Mouse (Mus musculus): ENCODE results near the gene Pfkl. TPM values are rescaled to one million over a fixed set of nuclear protein-coding genes. Genes with fewer than 3 reads are reported as not detected.

Gene Pfkl
- total and polyA plus RNA-seq, 3 experiments = 84.8 to 267 TPM; not detected in 1

DNA sequence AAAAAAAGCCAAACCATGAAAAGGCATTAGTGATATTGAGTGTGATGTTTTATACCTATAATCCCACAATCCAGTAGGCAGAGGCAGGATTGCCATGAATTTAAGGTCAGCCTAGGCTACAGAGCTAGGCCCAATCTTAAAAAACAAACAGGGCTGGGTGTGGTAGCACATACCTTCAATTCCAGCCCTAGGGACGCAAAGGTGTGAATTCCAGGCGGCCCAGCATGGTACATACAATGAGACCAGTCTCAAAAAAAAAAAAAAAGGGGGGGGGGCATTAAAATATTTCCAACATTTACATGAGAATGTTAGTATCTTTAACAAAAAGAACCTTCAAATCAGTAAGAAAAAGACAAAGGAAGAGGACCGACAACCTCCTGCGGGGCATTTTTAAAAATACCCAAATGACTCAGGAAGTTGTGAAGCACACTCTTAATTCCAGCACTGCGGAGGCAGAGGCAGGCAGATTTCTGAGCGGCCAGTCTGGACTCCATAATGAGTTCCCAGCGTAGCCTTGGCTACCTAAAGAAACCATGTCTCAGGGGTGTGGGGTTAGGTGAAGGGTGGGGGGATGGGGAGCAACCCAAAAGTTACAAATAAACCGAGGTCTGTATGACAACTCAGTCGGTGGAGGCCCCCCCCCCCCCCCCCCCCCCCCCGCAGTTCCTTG lies 38.3 kb upstream of the Pfkl start (continued):
- no peak for TF ChIP-seq TCF12 (IDR thresholded peaks at IDR 0.05; ENCODE audit: low read depth, low read length)
- no peak for TF ChIP-seq ZC3H11A (IDR thresholded peaks at IDR 0.05; ENCODE audit: low read depth, low read length)

DNA sequence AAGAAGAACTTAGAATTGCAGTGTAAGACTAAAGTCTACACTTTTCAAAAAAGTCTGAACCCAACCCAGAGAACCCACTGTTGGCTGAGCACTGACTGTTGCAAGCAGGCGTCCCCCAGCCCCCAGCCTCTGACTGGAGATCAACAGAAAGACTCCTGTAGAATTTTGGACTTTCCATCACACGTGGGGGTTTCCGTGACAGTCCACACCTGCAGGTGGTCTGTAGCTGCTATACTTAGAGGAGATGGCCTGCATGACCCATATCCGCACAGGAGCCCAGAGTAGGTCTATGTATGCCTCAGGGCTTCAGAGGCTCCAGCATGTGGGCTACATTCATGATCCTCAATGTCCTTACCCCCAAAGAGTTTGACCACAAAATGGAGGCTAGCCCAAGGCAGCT lies 36.5 kb upstream of the Pfkl start:
- peaks cover 0 to 10% of the 10 kb centered on the region in 2 experiments for H3K27me3 ChIP-seq (ENCODE audit: control insufficient read depth in 1 of 2, insufficient read depth in 2 of 2, low read length in 2 of 2)
- H3K36me3 ChIP-seq (ENCODE audit: control insufficient read depth in 1 of 2, insufficient read depth in 2 of 2, low read length in 2 of 2) = no peaks in the 10 kb centered on the region
- no peak for DNase-seq (ENCODE audit: low read depth, low spot score)
- no peaks in the 10 kb centered on the region for H3K79me2 ChIP-seq (ENCODE audit: control insufficient read depth, insufficient read depth, low read length, poor library complexity)
- no peaks in the 10 kb centered on the region for H3K4me1 ChIP-seq (ENCODE audit: control insufficient read depth in 1 of 2, insufficient read depth in 2 of 2, low read length in 2 of 2)
- H3K27ac ChIP-seq (ENCODE audit: control insufficient read depth, low read depth, low read length) = no peak overlapping the region
- TF ChIP-seq CHD2 (IDR thresholded peaks at IDR 0.05; ENCODE audit: low read length) (no peak), MAZ (IDR thresholded peaks at IDR 0.05; ENCODE audit: low read depth, low read length) (no peak), SMC3 (IDR thresholded peaks at IDR 0.05; ENCODE audit: low read depth, low read length) (no peak), EP300 (IDR thresholded peaks at IDR 0.05; ENCODE audit: low read depth in 1 of 2, low read length in 2 of 2) (no peak), BHLHE40 (IDR thresholded peaks at IDR 0.05; ENCODE audit: borderline replicate concordance, low read depth, low read length) (no peak), TBP (IDR thresholded peaks at IDR 0.05; ENCODE audit: low read depth, low read length) (no peak), MYC (IDR thresholded peaks at IDR 0.05; ENCODE audit: low read depth, low read length) (no peak), USF2 (IDR thresholded peaks at IDR 0.05; ENCODE audit: borderline replicate concordance in 1 of 2, insufficient read depth in 1 of 2, low read depth in 1 of 2, low read length in 2 of 2) (no peak), CHD1 (IDR thresholded peaks at IDR 0.05; ENCODE audit: low read depth, low read length) (no peak), USF1 (IDR thresholded peaks at IDR 0.05; ENCODE audit: low read depth, low read length) (no peak), UBTF (IDR thresholded peaks at IDR 0.05; ENCODE audit: borderline replicate concordance, insufficient read depth, low read depth, low read length) (no peak), HCFC1 (IDR thresholded peaks at IDR 0.05; ENCODE audit: low read depth, low read length) (no peak), POLR2AphosphoS5 (IDR thresholded peaks at IDR 0.05; ENCODE audit: borderline replicate concordance, low read depth, low read length) (no peak), ZMIZ1 (IDR thresholded peaks at IDR 0.05; ENCODE audit: low read depth, low read length) (no peak), TCF12 (IDR thresholded peaks at IDR 0.05; ENCODE audit: low read depth, low read length) (no peak), ETS1 (IDR thresholded peaks at IDR 0.05; ENCODE audit: low read depth, low read length) (no peak)
- H3K4me3 ChIP-seq (ENCODE audit: control insufficient read depth in 1 of 2, insufficient read depth in 1 of 2, low read depth in 2 of 2, low read length in 2 of 2) = no peak overlapping the region
- no peak overlapping the region for H3K9ac ChIP-seq (ENCODE audit: control insufficient read depth, low read depth, low read length, poor library complexity, severe bottlenecking)
- H3K9me3 ChIP-seq (replicated peaks; ENCODE audit: insufficient read depth, low read length) = no peaks in the 10 kb centered on the region

DNA sequence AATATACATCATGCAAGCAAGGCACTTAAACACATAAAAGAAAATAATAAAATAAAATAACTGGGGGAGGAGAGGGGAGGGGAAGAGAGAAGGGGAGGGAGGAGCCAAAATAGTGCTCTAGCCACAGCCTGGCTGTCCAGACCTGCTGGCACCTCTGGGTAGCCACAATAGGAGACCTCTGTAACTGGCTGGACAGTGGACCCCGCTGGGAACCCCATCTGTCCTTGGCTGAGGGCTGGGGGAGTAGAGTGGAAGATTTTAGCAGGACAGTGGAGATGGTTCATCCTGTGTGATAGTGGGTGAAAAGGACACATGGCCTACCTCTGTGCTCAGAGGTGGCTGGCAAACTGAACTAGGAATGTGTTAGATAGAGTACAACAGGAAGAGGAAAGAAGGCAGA lies 34.6 kb upstream of the Pfkl start:
- H3K4me1 ChIP-seq (ENCODE audit: control insufficient read depth in 1 of 2, insufficient read depth in 2 of 2, low read length in 2 of 2) = no peaks in the 10 kb centered on the region

More for the DNA sequence above, 34.6 kb upstream of the Pfkl start:
- Histone ChIP-seq H3K79me2 (ENCODE audit: control insufficient read depth, insufficient read depth, low read length, poor library complexity) (no peaks in the 10 kb centered on the region), H3K27ac (ENCODE audit: control insufficient read depth, low read depth, low read length) (no peak overlapping the region), H3K36me3 (ENCODE audit: control insufficient read depth in 1 of 2, insufficient read depth in 2 of 2, low read length in 2 of 2) (no peaks in the 10 kb centered on the region), H3K9me3 (replicated peaks; ENCODE audit: insufficient read depth, low read length) (no peaks in the 10 kb centered on the region), H3K4me3 (ENCODE audit: control insufficient read depth in 1 of 2, insufficient read depth in 1 of 2, low read depth in 2 of 2, low read length in 2 of 2) (no peak overlapping the region), H3K27me3 (ENCODE audit: control insufficient read depth in 1 of 2, insufficient read depth in 2 of 2, low read length in 2 of 2) (peaks cover 0 to 5% of the 10 kb centered on the region in 2 experiments), H3K9ac (ENCODE audit: control insufficient read depth, low read depth, low read length, poor library complexity, severe bottlenecking) (no peak overlapping the region)
- TF ChIP-seq CHD2 (IDR thresholded peaks at IDR 0.05; ENCODE audit: low read length) (no peak), RAD21 (IDR thresholded peaks at IDR 0.05; ENCODE audit: low read depth, low read length) (no peak)
- DNase-seq (ENCODE audit: low read depth, low spot score) = no peak

All from MEL (cell line).